ENCODE assay signal across 26 mouse cellular contexts in the genomic region with DNA sequence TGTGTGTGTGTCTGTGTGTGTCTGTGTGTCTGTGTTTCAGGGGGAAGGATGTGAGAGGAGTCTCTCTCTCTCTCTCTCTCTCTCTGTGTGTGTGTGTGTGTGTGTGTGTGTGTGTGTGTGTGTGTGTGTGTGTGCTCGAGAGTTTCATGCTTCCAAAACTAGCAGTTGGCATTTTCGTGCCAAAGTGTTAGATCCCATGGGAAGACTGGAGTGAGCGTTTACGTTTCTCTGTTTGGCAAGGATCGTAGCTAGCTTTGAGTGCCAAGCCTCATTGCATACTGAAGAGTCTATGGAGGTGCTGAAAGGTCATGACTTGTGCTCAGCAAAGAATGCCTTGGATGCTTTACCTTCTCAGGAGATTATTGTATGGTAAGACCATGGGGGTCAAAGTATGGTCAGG.
DNase-seq lines count a peak whose midpoint lies in the region; ATAC-seq lines count a peak whose summit lies in the region.
"Had no signal": no experiment of that assay in that cellular context is flagged by ENCODE, and none has a peak within 500 bp of the region (broad histone marks: within the 10 kb centered on the region; RNA-seq: fewer than 3 reads in every experiment).

No protein-coding gene starts in this region.

- peak; percentile 52 for DNase-seq in adrenal gland, postnatal 10 days
- DNase-seq in adrenal gland, postnatal 25 days: no peak
- DNase-seq in forebrain, embryonic 14.5 days (ENCODE audit: low spot score): peak; percentile 40
- DNase-seq in brain, adult 2 months (ENCODE audit: low read depth, low spot score): peak; percentile 43
- DNase-seq in midbrain, embryonic 10.5 days (ENCODE audit: low spot score): no peak
- no peak for DNase-seq in urinary bladder, postnatal 10 days (ENCODE audit: low spot score)
- DNase-seq: adrenal gland, adult 2 months; B cell, adult 2 months; cerebellum, adult 11-12 months; cerebellum, adult 9-11 months; cerebellum, postnatal 36 days; gastrocnemius, postnatal 10 days; heart, adult 18-20 months; kidney, adult 18-20 months had no signal

- no peak overlapping the region for H3K9ac ChIP-seq in forebrain, embryonic 14.5 days (ENCODE audit: low read length)
- H3K9ac ChIP-seq in forebrain, embryonic 16.5 days (replicated peaks; ENCODE audit: low read depth, low read length): no peak overlapping the region
- H3K9ac ChIP-seq: embryonic facial prominence, embryonic 15.5 days; forebrain, embryonic 15.5 days; heart, embryonic 15.5 days; hindbrain, embryonic 14.5 days; intestine, embryonic 15.5 days had no signal

- ATAC-seq in forebrain, embryonic 14.5 days: no peak
- ATAC-seq in forebrain, embryonic 16.5 days: no peak
- ATAC-seq: CD4-positive, CD25-positive, alpha-beta regulatory T cell, adult 4 months; forebrain, embryonic 15.5 days; intestine, embryonic 15.5 days had no signal

- H3K36me3 ChIP-seq in forebrain, embryonic 14.5 days (ENCODE audit: control insufficient read depth, insufficient read depth, low read length): no peaks in the 10 kb centered on the region
- H3K36me3 ChIP-seq in forebrain, embryonic 16.5 days (ENCODE audit: control insufficient read depth, insufficient read depth): no peaks in the 10 kb centered on the region
- H3K36me3 ChIP-seq in midbrain, embryonic 10.5 days: no peaks in the 10 kb centered on the region
- H3K36me3 ChIP-seq: embryonic facial prominence, embryonic 15.5 days; forebrain, embryonic 10.5 days; forebrain, embryonic 15.5 days; G1E; heart, embryonic 15.5 days; hindbrain, embryonic 10.5 days; intestine, embryonic 15.5 days had no signal

- H3K27me3 ChIP-seq in forebrain, embryonic 14.5 days (replicated peaks; ENCODE audit: control insufficient read depth, insufficient read depth, low read length): no peaks in the 10 kb centered on the region
- H3K27me3 ChIP-seq in forebrain, embryonic 16.5 days (replicated peaks; ENCODE audit: control insufficient read depth, insufficient read depth, low read length): no peaks in the 10 kb centered on the region
- no peaks in the 10 kb centered on the region for H3K27me3 ChIP-seq in midbrain, embryonic 10.5 days (ENCODE audit: low read depth, poor library complexity, severe bottlenecking)
- H3K27me3 ChIP-seq: embryonic facial prominence, embryonic 15.5 days; forebrain, embryonic 15.5 days; heart, embryonic 15.5 days; intestine, embryonic 15.5 days had no signal

- H3K4me2 ChIP-seq in forebrain, embryonic 14.5 days (ENCODE audit: low read length): no peak overlapping the region
- no peak overlapping the region for H3K4me2 ChIP-seq in forebrain, embryonic 16.5 days (ENCODE audit: low read length)
- H3K4me2 ChIP-seq: embryonic facial prominence, embryonic 15.5 days; forebrain, embryonic 15.5 days; heart, embryonic 11.5 days; heart, embryonic 15.5 days; hindbrain, embryonic 14.5 days; intestine, embryonic 15.5 days had no signal

- no peaks in the 10 kb centered on the region for H3K9me3 ChIP-seq in forebrain, embryonic 14.5 days (replicated peaks; ENCODE audit: control insufficient read depth, low read length)
- H3K9me3 ChIP-seq in forebrain, embryonic 16.5 days (ENCODE audit: control insufficient read depth, low read length): no peaks in the 10 kb centered on the region
- no peaks in the 10 kb centered on the region for H3K9me3 ChIP-seq in midbrain, embryonic 10.5 days (replicated peaks)
- H3K9me3 ChIP-seq: embryonic facial prominence, embryonic 15.5 days; forebrain, embryonic 10.5 days; forebrain, embryonic 15.5 days; heart, embryonic 15.5 days; hindbrain, embryonic 10.5 days; intestine, embryonic 15.5 days had no signal

- WGBS in forebrain, embryonic 14.5 days: 67% methylated on average over 5 of the region's 5 CpGs
- WGBS in forebrain, embryonic 16.5 days: 61% methylated on average over 5 of the region's 5 CpGs
- WGBS in midbrain, embryonic 10.5 days: 85% methylated on average over 5 of the region's 5 CpGs

- no peaks in the 10 kb centered on the region for H3K4me1 ChIP-seq in forebrain, embryonic 14.5 days (ENCODE audit: control insufficient read depth, insufficient read depth, low read length)
- peaks cover 10% of the 10 kb centered on the region; the same call in 1 of the 2 replicates for H3K4me1 ChIP-seq in forebrain, embryonic 16.5 days (replicated peaks; ENCODE audit: control insufficient read depth, insufficient read depth, low read length)
- peaks cover 15% of the 10 kb centered on the region for H3K4me1 ChIP-seq in midbrain, embryonic 10.5 days
- H3K4me1 ChIP-seq: hindbrain, embryonic 10.5 days had no signal

- no peak overlapping the region for H3K4me3 ChIP-seq in forebrain, embryonic 14.5 days (ENCODE audit: low read depth, low read length)
- no peak overlapping the region for H3K4me3 ChIP-seq in forebrain, embryonic 16.5 days (replicated peaks; ENCODE audit: low read length)
- no peak overlapping the region for H3K4me3 ChIP-seq in midbrain, embryonic 10.5 days
- H3K4me3 ChIP-seq: embryonic facial prominence, embryonic 15.5 days; erythroblast, embryonic 14.5 days; forebrain, embryonic 10.5 days; forebrain, embryonic 15.5 days; heart, embryonic 15.5 days; hindbrain, embryonic 10.5 days; intestine, embryonic 15.5 days had no signal

- no peak overlapping the region for H3K27ac ChIP-seq in forebrain, embryonic 14.5 days (ENCODE audit: low read depth, low read length)
- no peak overlapping the region for H3K27ac ChIP-seq in forebrain, embryonic 16.5 days (ENCODE audit: low read length)
- no peak overlapping the region for H3K27ac ChIP-seq in midbrain, embryonic 10.5 days (replicated peaks)
- H3K27ac ChIP-seq: embryonic facial prominence, embryonic 15.5 days; forebrain, embryonic 10.5 days; forebrain, embryonic 15.5 days; heart, embryonic 15.5 days; hindbrain, embryonic 10.5 days; hindbrain, embryonic 14.5 days; intestine, embryonic 15.5 days had no signal

Comparison
In these comparisons a context has a peak if more than half of its experiments do, and no peak if none do; other contexts are left out.
1. DNase-seq: peak in adrenal gland, postnatal 10 days (single experiment), forebrain, embryonic 14.5 days (single experiment) and brain, adult 2 months (single experiment); none in adrenal gland, postnatal 25 days (single experiment), midbrain, embryonic 10.5 days (single experiment) and urinary bladder, postnatal 10 days (single experiment).